Mouse (Mus musculus) spleen, adult 2 months (tissue): ENCODE measurements around the gene Ddn. TPM values are rescaled to one million over a fixed set of nuclear protein-coding genes. Genes with fewer than 3 reads are reported as not detected.

ENCODE experiments used
- DNase-seq, 2 experiments: peaks; one replicate each; pipeline versions ENCODE4 v3.0.0 to v3.0.0-alpha.2; 2012 to 2021; ENCODE audit warnings: low spot score in 2 of 2, low read depth in 1 of 2
- H3K27ac ChIP-seq: fragments of 200-500 bp; 2 replicates; pipeline ENCODE4 v1.5.1; 2012; ENCODE audit warnings: low read length, inconsistent platforms; ENCODE audit not compliant: insufficient read depth
- H3K27me3 ChIP-seq: fragments of 200-500 bp; 2 replicates; pipeline ENCODE4 v1.6.1; 2012; ENCODE audit warnings: mild to moderate bottlenecking, moderate library complexity, low read length, inconsistent platforms; ENCODE audit not compliant: control insufficient read depth, insufficient read depth
- H3K36me3 ChIP-seq: fragments of 200-500 bp; 2 replicates; pipeline ENCODE4 v1.6.1; 2012; ENCODE audit warnings: mild to moderate bottlenecking, low read length, inconsistent platforms; ENCODE audit not compliant: control insufficient read depth, insufficient read depth
- H3K4me1 ChIP-seq: fragments of 200-500 bp; 2 replicates; pipeline ENCODE4 v1.6.1; 2011; ENCODE audit warnings: inconsistent platforms; ENCODE audit not compliant: control insufficient read depth, insufficient read depth, insufficient read length
- H3K4me3 ChIP-seq: fragments of 200-500 bp; 2 replicates; pipeline ENCODE4 v1.5.1; 2011; ENCODE audit warnings: mild to moderate bottlenecking, inconsistent platforms; ENCODE audit not compliant: insufficient read depth, insufficient read length; ENCODE audit errors: extremely low read depth
- CTCF ChIP-seq: fragments of 200-500 bp; IDR thresholded peaks from 2 replicates; pipeline ENCODE4 v1.5.1; 2011; ENCODE audit warnings: mild to moderate bottlenecking, inconsistent platforms; ENCODE audit not compliant: insufficient read depth, insufficient read length, insufficient replicate concordance; ENCODE audit errors: extremely low read depth
- POLR2A ChIP-seq: fragments of 200-500 bp; IDR thresholded peaks from 2 replicates; pipeline ENCODE4 v1.6.1; 2011; ENCODE audit warnings: low read depth, low read length, inconsistent platforms
- WGBS: fragments of 180-500 bp; shearing (Covaris S2); methylation state at CpG from one replicate; pipeline ENCODE4 v1.1.7; 2018; 5-methylcytosine and 5-hydroxymethylcytosine counted together
- polyA plus RNA-seq: library from polyadenylated mRNA; depleted of rRNA; stranded (reverse); fragments of >200 nt; gene quantifications from 2 replicates; pipeline ENCODE4 v1.2.3, GENCODE M21; 2012

Ddn gene
- polyA plus RNA-seq, 1 experiment = 0.39 TPM

DNA sequence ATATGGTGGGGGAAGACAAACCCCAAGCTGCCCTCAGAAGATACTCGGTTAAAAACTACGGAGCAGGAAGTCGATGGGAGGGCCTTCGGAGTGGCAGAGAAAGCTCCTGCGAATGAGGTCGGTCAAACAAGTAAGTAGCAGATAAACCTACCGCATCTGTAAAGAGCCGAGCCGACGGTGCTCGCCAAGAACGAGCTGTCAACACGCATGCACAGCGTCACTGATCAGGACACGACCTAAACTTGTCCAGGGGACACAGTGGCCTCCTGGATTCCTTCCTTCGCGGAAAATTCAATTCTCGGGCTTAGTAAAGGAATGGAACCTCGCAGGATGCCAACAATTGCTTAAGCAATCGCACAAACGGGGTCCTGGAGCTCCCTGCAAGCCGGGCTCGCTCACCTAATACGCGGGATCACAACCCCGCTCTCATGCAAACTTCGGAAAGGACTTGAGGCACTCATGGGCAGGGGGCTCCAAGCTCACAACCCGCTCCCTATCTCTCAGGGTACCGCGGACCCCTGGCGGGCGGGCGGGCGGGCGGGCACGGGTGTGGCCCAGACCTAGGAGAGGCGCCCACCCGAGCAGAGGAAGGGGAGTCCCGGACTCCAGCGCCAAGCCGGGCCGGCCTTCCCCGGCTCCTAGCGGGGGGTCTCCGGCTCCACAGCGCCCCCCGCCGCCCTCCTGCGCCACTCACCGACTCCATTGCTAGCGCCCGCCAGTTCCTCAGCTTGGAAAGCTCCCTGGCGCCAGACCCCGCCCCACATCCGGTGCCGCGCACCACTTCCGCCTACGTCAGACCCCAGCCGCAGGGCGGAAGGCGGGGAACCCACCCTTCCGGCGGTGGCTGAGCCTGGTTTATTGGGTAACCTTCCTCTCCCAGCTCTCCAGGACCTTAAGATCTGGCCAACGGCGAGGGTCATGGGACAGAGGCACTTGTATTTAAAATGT lies 21.7 kb upstream of the Ddn start, which contains the start of gene Prkag1:
Gene Prkag1, minus strand, starts transcription at position 786 of the 948 bp plus-strand sequence.
- H3K4me3 ChIP-seq = peak within 1 kb of the TSS; percentile 74
- H3K27me3 ChIP-seq = no peaks in the 10 kb centered on the region
- under 1% methylated on average over 64 of the region's 66 CpGs for WGBS
- H3K4me1 ChIP-seq = peaks cover 6% of the 10 kb centered on the region; the same call in 1 of the 2 replicates
- peak; percentile 90 to 96 for DNase-seq
- H3K36me3 ChIP-seq = peaks cover 23% of the 10 kb centered on the region
- TF ChIP-seq CTCF = peak; percentile 30; the same call in 1 of the 2 replicates
- peak; percentile 23; the same call in 1 of the 2 replicates for TF ChIP-seq POLR2A
- H3K27ac ChIP-seq = peak within 1 kb of the TSS; percentile 88

DNA sequence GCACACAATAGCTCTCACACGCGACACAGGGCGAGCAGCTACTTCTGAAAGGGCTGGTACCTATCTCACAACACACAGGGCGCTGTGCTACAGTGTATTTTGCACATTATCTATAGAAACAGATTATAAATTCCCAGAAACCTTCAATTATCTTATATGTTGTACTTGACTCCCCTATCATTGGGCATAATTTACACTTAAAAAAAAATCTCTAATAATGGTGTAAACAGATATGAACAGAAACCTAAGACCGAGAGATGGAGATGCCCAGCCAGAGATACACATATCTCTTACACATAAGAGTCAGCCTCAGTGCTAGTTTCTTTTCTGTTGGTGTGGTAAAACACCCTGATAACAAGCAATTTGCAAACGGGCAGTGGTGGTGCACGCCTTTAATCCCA lies 18.3 kb upstream of the Ddn start:
- TF ChIP-seq CTCF (no peak), POLR2A (no peak)
- H3K4me3 ChIP-seq = no peak overlapping the region
- H3K27ac ChIP-seq = no peak overlapping the region
- H3K27me3 ChIP-seq = no peaks in the 10 kb centered on the region
- H3K4me1 ChIP-seq = peaks cover 5% of the 10 kb centered on the region; the same call in 1 of the 2 replicates
- 84% methylated on average over 7 of the region's 7 CpGs for WGBS
- peaks cover 5% of the 10 kb centered on the region for H3K36me3 ChIP-seq
- DNase-seq = no peak

DNA sequence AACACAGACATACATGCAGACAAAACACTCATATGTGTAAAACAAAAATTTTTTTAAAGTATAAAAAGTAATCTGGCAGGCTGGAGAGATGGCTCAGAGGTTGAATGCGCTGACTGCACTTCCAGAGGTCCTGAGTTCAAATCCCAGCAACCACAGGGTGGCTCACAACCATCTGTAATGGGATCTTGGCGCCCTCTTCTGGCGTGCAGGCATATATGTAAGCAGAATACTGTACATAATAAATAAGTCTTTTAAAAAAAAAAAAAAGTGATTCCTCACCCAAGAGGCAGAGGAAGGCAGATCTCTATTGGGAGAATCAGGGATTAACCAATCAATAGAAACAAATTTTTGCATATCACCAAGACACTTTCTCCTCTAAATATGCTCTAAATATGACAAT lies 14.1 kb upstream of the Ddn start:
- Histone ChIP-seq H3K36me3 (peaks cover 15% of the 10 kb centered on the region), H3K4me1 (no peaks in the 10 kb centered on the region), H3K4me3 (no peak overlapping the region), H3K27me3 (no peaks in the 10 kb centered on the region), H3K27ac (no peak overlapping the region)
- no peak for DNase-seq
- no peak for TF ChIP-seq CTCF
- no peak for TF ChIP-seq POLR2A
- WGBS = 87% methylated on average over 3 of the region's 3 CpGs

DNA sequence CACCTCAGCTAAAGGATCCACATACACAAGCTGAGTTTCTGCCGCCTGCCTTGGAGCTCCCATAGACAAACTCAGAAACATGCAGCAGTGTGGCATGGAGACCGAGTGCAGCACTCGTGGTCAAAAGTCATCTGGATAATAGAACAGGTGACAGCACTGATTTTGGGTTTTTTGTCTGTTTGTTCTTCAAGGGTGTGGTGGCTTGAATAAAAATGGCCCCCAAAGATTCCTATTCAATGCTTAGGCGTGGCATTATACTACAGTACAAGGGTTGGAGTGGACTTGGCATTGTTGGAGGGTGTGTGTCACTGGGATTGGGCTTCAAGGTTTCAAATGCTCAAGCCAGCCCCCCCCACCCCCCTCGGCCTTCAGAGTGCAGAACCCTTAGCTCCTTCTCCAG lies 12.9 kb upstream of the Ddn start:
- H3K27me3 ChIP-seq = no peaks in the 10 kb centered on the region
- no peak overlapping the region for H3K4me3 ChIP-seq
- WGBS = 94% methylated on average over 5 of the region's 5 CpGs
- no peaks in the 10 kb centered on the region for H3K4me1 ChIP-seq
- DNase-seq = no peak
- TF ChIP-seq CTCF (no peak), POLR2A (no peak)
- H3K36me3 ChIP-seq = peaks cover 15% of the 10 kb centered on the region
- no peak overlapping the region for H3K27ac ChIP-seq

DNA sequence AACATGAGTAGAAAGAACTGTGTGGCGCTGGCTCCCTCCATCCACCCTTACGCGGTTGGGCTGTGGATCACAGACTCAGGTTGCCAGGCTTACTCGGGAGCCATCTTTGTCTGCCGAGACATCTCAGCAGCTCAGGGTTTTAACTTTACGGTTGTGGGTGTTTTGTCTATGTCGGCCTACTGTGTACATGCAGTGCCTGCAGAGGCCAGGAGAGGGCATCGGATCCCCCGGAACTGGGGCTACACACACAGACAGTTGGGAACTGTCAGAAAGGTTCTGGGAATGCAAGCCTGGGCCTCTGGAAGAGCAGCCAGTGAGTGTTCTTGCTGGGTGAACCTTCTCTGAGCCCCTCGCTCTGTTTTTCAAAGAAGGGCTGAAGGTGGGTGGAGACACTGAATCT lies 12.1 kb upstream of the Ddn start:
- Histone ChIP-seq H3K4me3 (no peak overlapping the region), H3K27ac (no peak overlapping the region), H3K27me3 (no peaks in the 10 kb centered on the region), H3K4me1 (no peaks in the 10 kb centered on the region), H3K36me3 (peaks cover 21% of the 10 kb centered on the region)
- DNase-seq = no peak
- TF ChIP-seq POLR2A (no peak), CTCF (peak; percentile 30; the same call in 1 of the 2 replicates)
- WGBS = 84% methylated on average over 10 of the region's 10 CpGs

DNA sequence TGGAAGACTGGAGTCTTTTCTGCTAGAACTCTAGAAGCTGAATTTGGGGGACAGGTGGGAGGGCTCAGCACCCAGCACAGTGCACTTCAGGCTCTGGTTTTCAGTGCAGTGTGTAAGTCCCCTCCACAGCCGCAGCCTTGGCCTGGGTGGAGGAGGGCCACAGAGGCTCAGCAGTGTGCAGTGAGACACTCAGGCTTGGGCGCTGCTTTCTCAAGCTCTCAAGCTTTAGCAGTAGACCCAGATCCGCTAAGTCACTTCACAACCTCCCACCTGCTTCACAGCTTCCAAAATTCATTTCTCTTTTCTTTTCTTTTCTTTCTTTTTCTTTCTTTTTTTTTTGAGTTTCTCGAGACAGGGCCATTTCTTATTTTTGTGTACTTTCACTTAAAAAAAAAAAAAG lies 11.6 kb upstream of the Ddn start:
- WGBS = 96% methylated on average over 4 of the region's 4 CpGs
- no peak for DNase-seq
- Histone ChIP-seq H3K27ac (no peak overlapping the region), H3K36me3 (peaks cover 22% of the 10 kb centered on the region), H3K4me3 (no peak overlapping the region), H3K27me3 (no peaks in the 10 kb centered on the region), H3K4me1 (no peaks in the 10 kb centered on the region)
- TF ChIP-seq CTCF (no peak), POLR2A (no peak)

DNA sequence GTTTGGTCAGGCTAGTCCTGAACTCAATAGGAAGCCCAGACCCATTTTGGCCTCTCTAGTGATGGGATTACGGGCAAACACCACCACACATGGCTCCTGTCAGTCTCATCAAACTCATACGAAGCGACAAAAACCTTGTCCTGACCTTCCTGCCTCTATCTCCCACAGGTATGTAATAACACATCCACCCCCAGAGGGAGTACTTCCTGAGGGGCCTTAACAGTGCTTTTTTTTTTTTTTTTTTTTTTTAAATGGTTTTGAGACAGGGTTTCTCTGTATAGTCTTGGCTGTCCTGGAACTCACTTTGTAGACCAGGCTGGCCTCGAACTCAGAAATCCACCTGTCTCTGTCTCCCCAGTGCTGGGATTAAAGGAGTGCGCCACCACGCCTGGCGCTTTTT lies 8.9 kb upstream of the Ddn start:
- Histone ChIP-seq H3K4me3 (no peak overlapping the region), H3K36me3 (peaks cover 39% of the 10 kb centered on the region), H3K27me3 (no peaks in the 10 kb centered on the region), H3K27ac (no peak overlapping the region), H3K4me1 (no peaks in the 10 kb centered on the region)
- TF ChIP-seq CTCF (no peak), POLR2A (no peak)
- DNase-seq = no peak
- 96% methylated on average over 7 of the region's 7 CpGs for WGBS
